Mouse (Mus musculus): Measurements from ENCODE around the gene Tmbim6. TPM values are rescaled to one million over a fixed set of nuclear protein-coding genes. Genes with fewer than 3 reads are reported as not detected.

The Tmbim6 gene
- polyA plus RNA-seq, 2 experiments = 216 to 296 TPM

- Histone ChIP-seq H3K27me3 (ENCODE audit: control insufficient read depth, insufficient read depth, low read length) (no peaks in the 10 kb centered on the region), H3K4me3 (replicated peaks; ENCODE audit: low read length) (no peak overlapping the region), H3K9ac (ENCODE audit: low read depth, low read length, severe bottlenecking) (no peak overlapping the region), H3K4me2 (replicated peaks; ENCODE audit: low read depth, low read length, severe bottlenecking) (no peak overlapping the region), H3K27ac (replicated peaks; ENCODE audit: low read depth, low read length) (no peak overlapping the region), H3K4me1 (ENCODE audit: control insufficient read depth, insufficient read depth, low read length) (peaks cover 18% of the 10 kb centered on the region), H3K36me3 (ENCODE audit: control insufficient read depth, insufficient read depth, low read length) (no peaks in the 10 kb centered on the region), H3K9me3 (ENCODE audit: control insufficient read depth, low read length) (no peaks in the 10 kb centered on the region)
- no peak for DNase-seq (ENCODE audit: low spot score)
- ATAC-seq (ENCODE audit: low FRiP score, low read depth) = no peak
- TF ChIP-seq POLR2A (IDR thresholded peaks at IDR 0.05; ENCODE audit: borderline replicate concordance, extremely low read depth, insufficient read depth, insufficient read length) = no peak
- 71% methylated on average over 6 of the region's 6 CpGs for WGBS
Observed at GRCm38 (mm10) chr15:99351610-99352009, 41.1 kb upstream of the Tmbim6 start.

GRCm38 (mm10) chr15:99352306-99352705 lies 40.4 kb upstream of the Tmbim6 start:
- TF ChIP-seq POLR2A (IDR thresholded peaks at IDR 0.05; ENCODE audit: borderline replicate concordance, extremely low read depth, insufficient read depth, insufficient read length) = no peak
- no peak overlapping the region for H3K27ac ChIP-seq (replicated peaks; ENCODE audit: low read depth, low read length)
- no peaks in the 10 kb centered on the region for H3K9me3 ChIP-seq (ENCODE audit: control insufficient read depth, low read length)
- ATAC-seq (ENCODE audit: low FRiP score, low read depth) (no peak), DNase-seq (ENCODE audit: low spot score) (no peak)
- no peak overlapping the region for H3K4me3 ChIP-seq (replicated peaks; ENCODE audit: low read length)
- no peaks in the 10 kb centered on the region for H3K36me3 ChIP-seq (ENCODE audit: control insufficient read depth, insufficient read depth, low read length)
- no peak overlapping the region for H3K4me2 ChIP-seq (replicated peaks; ENCODE audit: low read depth, low read length, severe bottlenecking)
- no peaks in the 10 kb centered on the region for H3K27me3 ChIP-seq (ENCODE audit: control insufficient read depth, insufficient read depth, low read length)
- H3K4me1 ChIP-seq (ENCODE audit: control insufficient read depth, insufficient read depth, low read length) = peaks cover 14% of the 10 kb centered on the region
- no peak overlapping the region for H3K9ac ChIP-seq (ENCODE audit: low read depth, low read length, severe bottlenecking)
- 76% methylated on average over 5 of the region's 5 CpGs for WGBS

- Histone ChIP-seq H3K36me3 (ENCODE audit: control insufficient read depth, insufficient read depth, low read length) (no peaks in the 10 kb centered on the region), H3K27ac (replicated peaks; ENCODE audit: low read depth, low read length) (no peak overlapping the region), H3K4me3 (replicated peaks; ENCODE audit: low read length) (no peak overlapping the region), H3K27me3 (ENCODE audit: control insufficient read depth, insufficient read depth, low read length) (no peaks in the 10 kb centered on the region), H3K4me2 (replicated peaks; ENCODE audit: low read depth, low read length, severe bottlenecking) (no peak overlapping the region), H3K9ac (ENCODE audit: low read depth, low read length, severe bottlenecking) (no peak overlapping the region), H3K4me1 (ENCODE audit: control insufficient read depth, insufficient read depth, low read length) (peaks cover 8% of the 10 kb centered on the region; the same call in 1 of the 2 replicates), H3K9me3 (ENCODE audit: control insufficient read depth, low read length) (no peaks in the 10 kb centered on the region)
- TF ChIP-seq POLR2A (IDR thresholded peaks at IDR 0.05; ENCODE audit: borderline replicate concordance, extremely low read depth, insufficient read depth, insufficient read length) = no peak
- ATAC-seq (ENCODE audit: low FRiP score, low read depth) (no peak), DNase-seq (ENCODE audit: low spot score) (no peak)
- 73% methylated on average over 6 of the region's 6 CpGs for WGBS
Observed at GRCm38 (mm10) chr15:99355660-99356059, 37.0 kb upstream of the Tmbim6 start.

- no peak for TF ChIP-seq POLR2A (IDR thresholded peaks at IDR 0.05; ENCODE audit: borderline replicate concordance, extremely low read depth, insufficient read depth, insufficient read length)
- 56% methylated on average over 6 of the region's 6 CpGs for WGBS
- no peaks in the 10 kb centered on the region for H3K36me3 ChIP-seq (ENCODE audit: control insufficient read depth, insufficient read depth, low read length)
- DNase-seq (ENCODE audit: low spot score) (no peak), ATAC-seq (ENCODE audit: low FRiP score, low read depth) (no peak)
- no peaks in the 10 kb centered on the region for H3K9me3 ChIP-seq (ENCODE audit: control insufficient read depth, low read length)
- no peaks in the 10 kb centered on the region for H3K27me3 ChIP-seq (ENCODE audit: control insufficient read depth, insufficient read depth, low read length)
- H3K27ac ChIP-seq (replicated peaks; ENCODE audit: low read depth, low read length) = no peak overlapping the region
- H3K4me2 ChIP-seq (replicated peaks; ENCODE audit: low read depth, low read length, severe bottlenecking) = no peak overlapping the region
- no peak overlapping the region for H3K9ac ChIP-seq (ENCODE audit: low read depth, low read length, severe bottlenecking)
- H3K4me3 ChIP-seq (replicated peaks; ENCODE audit: low read length) = no peak overlapping the region
- peaks cover 8% of the 10 kb centered on the region; the same call in 1 of the 2 replicates for H3K4me1 ChIP-seq (ENCODE audit: control insufficient read depth, insufficient read depth, low read length)
Observed at GRCm38 (mm10) chr15:99356462-99356861, 36.2 kb upstream of the Tmbim6 start.

GRCm38 (mm10) chr15:99358952-99359351 lies 33.7 kb upstream of the Tmbim6 start:
- 70% methylated on average over 9 of the region's 9 CpGs for WGBS
- TF ChIP-seq POLR2A (IDR thresholded peaks at IDR 0.05; ENCODE audit: borderline replicate concordance, extremely low read depth, insufficient read depth, insufficient read length) = no peak

More at GRCm38 (mm10) chr15:99358952-99359351, 33.7 kb upstream of the Tmbim6 start:
- H3K9me3 ChIP-seq (ENCODE audit: control insufficient read depth, low read length) = no peaks in the 10 kb centered on the region
- H3K36me3 ChIP-seq (ENCODE audit: control insufficient read depth, insufficient read depth, low read length) = no peaks in the 10 kb centered on the region
- no peaks in the 10 kb centered on the region for H3K27me3 ChIP-seq (ENCODE audit: control insufficient read depth, insufficient read depth, low read length)
- no peak for ATAC-seq (ENCODE audit: low FRiP score, low read depth)
- peaks cover 13% of the 10 kb centered on the region for H3K4me1 ChIP-seq (ENCODE audit: control insufficient read depth, insufficient read depth, low read length)
- H3K27ac ChIP-seq (replicated peaks; ENCODE audit: low read depth, low read length) = no peak overlapping the region
- no peak overlapping the region for H3K4me2 ChIP-seq (replicated peaks; ENCODE audit: low read depth, low read length, severe bottlenecking)
- no peak for DNase-seq (ENCODE audit: low spot score)
- no peak overlapping the region for H3K9ac ChIP-seq (ENCODE audit: low read depth, low read length, severe bottlenecking)
- no peak overlapping the region for H3K4me3 ChIP-seq (replicated peaks; ENCODE audit: low read length)

All from limb, embryonic 14.5 days (tissue).